Mouse (Mus musculus) heart, embryonic 11.5 days (tissue): ENCODE data around the gene 1110032F04Rik. TPM values are rescaled to one million over a fixed set of nuclear protein-coding genes. Genes with fewer than 3 reads are reported as not detected.

Experiments used
- ATAC-seq: fragments of 200-750 bp; cut with Nextera tagmentation; replicated peaks from 2 replicates; pipeline ENCODE4 v1.8.0; 2017; ENCODE audit warnings: moderate library complexity; ENCODE audit not compliant: insufficient number of reproducible peaks, low FRiP score, low TSS enrichment
- H3K27ac ChIP-seq: fragments of 300-500 bp; sonication (generic); 2 replicates; pipeline ENCODE4 v1.5.1; 2014; ENCODE audit warnings: mild to moderate bottlenecking, low read depth, low read length
- H3K27me3 ChIP-seq: fragments of 300-500 bp; sonication (generic); 2 replicates; pipeline ENCODE4 v1.6.1; 2014; ENCODE audit warnings: mild to moderate bottlenecking, low read length, mixed read lengths; ENCODE audit not compliant: control insufficient read depth, insufficient read depth
- H3K36me3 ChIP-seq: fragments of 300-500 bp; sonication (generic); 2 replicates; pipeline ENCODE4 v1.6.1; 2014; ENCODE audit warnings: mild to moderate bottlenecking, low read length, moderate library complexity, mixed read lengths; ENCODE audit not compliant: control insufficient read depth, insufficient read depth
- H3K4me1 ChIP-seq: fragments of 300-500 bp; sonication (generic); 2 replicates; pipeline ENCODE4 v1.6.1; 2014; ENCODE audit warnings: low read length; ENCODE audit not compliant: control insufficient read depth, insufficient read depth
- H3K4me2 ChIP-seq: fragments of 300-500 bp; sonication (generic); 2 replicates; pipeline ENCODE4 v1.6.1; 2014; ENCODE audit warnings: mild to moderate bottlenecking, moderate library complexity
- H3K4me3 ChIP-seq: fragments of 300-500 bp; sonication (generic); 2 replicates; pipeline ENCODE4 v1.5.1; 2014; ENCODE audit warnings: low read depth, low read length
- H3K9ac ChIP-seq: fragments of 300-500 bp; sonication (generic); 2 replicates; pipeline ENCODE4 v1.6.1; 2014; ENCODE audit warnings: mild to moderate bottlenecking, low read depth, low read length, moderate library complexity
- H3K9me3 ChIP-seq: fragments of 300-500 bp; sonication (generic); replicated peaks from 2 replicates; pipeline ENCODE4 v1.6.1; 2016; ENCODE audit warnings: low read length; ENCODE audit not compliant: control insufficient read depth
- WGBS: fragments of 180-500 bp; shearing (Covaris S2); extraction: QIAGEN DNeasy Blood & Tissue Kit; methylation state at CpG from one replicate; pipeline ENCODE4 v1.1.7; 2014; ENCODE audit not compliant: insufficient replicate concordance; 5-methylcytosine and 5-hydroxymethylcytosine counted together
- polyA plus RNA-seq: library from polyadenylated mRNA; unstranded; fragments of >200 nt; fragmentation: Nextera tagmentation; extraction: Ambion mirVana; gene quantifications from 2 replicates; pipeline ENCODE4 v1.2.1, GENCODE M21; 2014

The 1110032F04Rik gene
- 6.7 and 8.9 TPM in 2 replicates for polyA plus RNA-seq

- peak within 1 kb of the TSS; percentile 77 for H3K9ac ChIP-seq
- peak within 1 kb of the TSS; percentile 57; the same call in 1 of the 2 replicates for H3K27ac ChIP-seq
- H3K4me1 ChIP-seq, result peaks cover 11% of the 10 kb centered on the region
- H3K27me3 ChIP-seq, result peaks cover 8% of the 10 kb centered on the region; the same call in 1 of the 2 replicates
- peak within 1 kb of the TSS; percentile 99 for H3K4me2 ChIP-seq
- no peaks in the 10 kb centered on the region for H3K36me3 ChIP-seq
- under 1% methylated on average over 61 of the region's 62 CpGs for WGBS
- no peaks in the 10 kb centered on the region for H3K9me3 ChIP-seq
- peak within 1 kb of the TSS; percentile 78 for H3K4me3 ChIP-seq
- peak; percentile 39 for ATAC-seq
Observed at GRCm38 (mm10) chr3:68869211-68869690, at the start of gene 1110032F04Rik. TSS of gene 1110032F04Rik (plus strand) at chr3:68869586.

DNA sequence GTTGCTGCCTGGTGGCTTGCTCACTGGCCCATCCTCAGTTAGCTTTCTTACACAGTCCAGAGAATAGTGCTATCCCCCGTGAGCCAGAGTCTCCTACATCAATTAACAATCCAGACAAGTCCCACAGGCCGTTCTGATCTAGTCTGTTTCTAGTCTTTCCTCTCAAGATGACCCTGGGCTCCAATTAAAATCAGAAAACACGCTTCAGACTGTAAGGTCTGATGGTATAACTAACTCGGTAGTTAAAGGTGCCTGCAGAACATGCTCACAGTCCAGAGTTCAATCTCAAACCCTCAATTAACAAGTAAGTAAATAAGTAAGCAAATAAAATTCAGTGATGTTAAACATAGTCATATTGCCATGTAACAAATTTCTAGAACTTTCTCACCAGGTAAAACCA lies 48.0 kb upstream of the 1110032F04Rik start:
- no peak for ATAC-seq
- WGBS, result 69% methylated on average over 4 of the region's 4 CpGs
- H3K27ac ChIP-seq, result no peak overlapping the region

DNA sequence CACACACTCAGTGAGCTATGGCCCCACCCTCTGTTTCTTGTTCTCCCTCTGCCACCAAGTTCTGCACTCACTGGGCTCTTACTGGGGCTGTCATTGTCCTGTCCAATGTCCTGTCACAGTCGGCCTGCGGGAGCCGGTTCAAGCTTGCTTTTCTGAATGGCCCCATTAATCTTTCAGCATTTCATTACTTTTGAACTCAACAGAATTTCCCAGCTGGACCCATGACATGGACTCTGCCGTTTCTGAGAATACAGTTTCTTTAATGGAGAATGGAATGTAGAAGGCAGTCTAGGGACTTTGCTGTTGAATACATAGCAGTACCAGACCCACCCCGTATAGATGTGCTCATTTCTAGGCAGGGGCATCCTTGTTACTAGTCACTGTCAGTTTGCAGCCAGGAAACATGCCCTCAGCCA lies 47.5 kb upstream of the 1110032F04Rik start:
- Histone ChIP-seq H3K9ac (no peak overlapping the region), H3K27me3 (no peaks in the 10 kb centered on the region), H3K27ac (no peak overlapping the region), H3K9me3 (no peaks in the 10 kb centered on the region), H3K4me2 (no peak overlapping the region), H3K36me3 (no peaks in the 10 kb centered on the region), H3K4me3 (no peak overlapping the region), H3K4me1 (peaks cover 5% of the 10 kb centered on the region)
- no peak for ATAC-seq
- 50% methylated on average over 5 of the region's 5 CpGs for WGBS

More for the DNA sequence above, 48.0 kb upstream of the 1110032F04Rik start:
- no peak overlapping the region for H3K4me3 ChIP-seq
- H3K36me3 ChIP-seq, result no peaks in the 10 kb centered on the region
- no peak overlapping the region for H3K9ac ChIP-seq
- H3K9me3 ChIP-seq, result no peaks in the 10 kb centered on the region
- peaks cover 7% of the 10 kb centered on the region for H3K4me1 ChIP-seq
- no peak overlapping the region for H3K4me2 ChIP-seq
- H3K27me3 ChIP-seq, result no peaks in the 10 kb centered on the region

DNA sequence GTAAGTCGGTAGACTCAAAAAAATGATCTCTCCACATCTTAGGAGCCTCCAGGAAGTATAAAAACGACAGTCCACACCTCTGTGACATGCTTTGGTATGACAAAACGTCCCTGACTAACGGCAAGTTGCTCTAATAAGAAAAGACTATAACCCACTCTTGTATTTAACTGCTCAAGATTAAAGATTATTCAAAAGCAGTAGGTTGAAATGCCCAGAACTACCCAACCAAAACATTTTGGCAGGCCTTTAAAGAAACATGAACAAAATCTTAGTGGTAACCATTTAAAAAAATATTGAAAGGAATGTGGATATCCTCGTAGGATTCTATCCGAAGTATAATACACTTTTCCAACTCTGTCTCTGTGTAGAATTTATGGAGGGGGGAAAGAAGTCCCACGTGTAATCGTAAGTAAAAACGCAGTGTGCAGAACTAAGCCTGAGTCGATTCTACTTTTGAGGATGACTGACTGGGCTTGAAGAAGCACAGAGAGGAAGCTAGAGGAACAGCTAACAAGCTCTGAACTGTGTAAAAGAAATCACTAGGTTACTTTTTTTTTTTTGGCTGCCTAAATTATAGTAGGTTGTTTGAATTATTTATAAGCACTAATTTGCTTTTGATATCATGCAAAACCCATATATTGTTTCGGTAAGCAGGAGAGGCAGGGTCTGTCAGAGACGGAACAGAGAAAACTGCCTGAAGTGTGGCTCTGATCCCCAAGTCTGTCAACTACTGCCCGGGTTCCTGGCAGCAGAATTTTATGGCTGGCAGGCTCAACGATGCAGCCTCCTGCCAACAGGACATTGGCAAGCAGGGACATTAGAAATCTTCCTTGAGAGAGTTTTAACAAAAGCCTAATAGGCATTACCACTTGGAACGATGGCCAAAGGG lies 45.3 kb upstream of the 1110032F04Rik start:
- Histone ChIP-seq H3K9ac (no peak overlapping the region), H3K4me1 (no peaks in the 10 kb centered on the region; the same call in 1 of the 2 replicates), H3K27me3 (no peaks in the 10 kb centered on the region), H3K36me3 (no peaks in the 10 kb centered on the region), H3K4me2 (no peak overlapping the region), H3K9me3 (no peaks in the 10 kb centered on the region), H3K4me3 (no peak overlapping the region), H3K27ac (no peak overlapping the region)
- ATAC-seq, result no peak
- WGBS, result 81% methylated on average over 15 of the region's 15 CpGs

GRCm38 (mm10) chr3:68824765-68825090 lies 44.7 kb upstream of the 1110032F04Rik start:
- WGBS, result 40% methylated on average over 2 of the region's 2 CpGs

GRCm38 (mm10) chr3:68825151-68825550 lies 44.2 kb upstream of the 1110032F04Rik start:
- H3K36me3 ChIP-seq, result no peaks in the 10 kb centered on the region
- no peak overlapping the region for H3K9ac ChIP-seq
- no peak overlapping the region for H3K27ac ChIP-seq
- H3K4me3 ChIP-seq, result no peak overlapping the region
- ATAC-seq, result no peak
- H3K9me3 ChIP-seq, result no peaks in the 10 kb centered on the region
- no peaks in the 10 kb centered on the region for H3K27me3 ChIP-seq
- no peaks in the 10 kb centered on the region; the same call in 1 of the 2 replicates for H3K4me1 ChIP-seq
- WGBS, result 73% methylated on average over 8 of the region's 8 CpGs
- no peak overlapping the region for H3K4me2 ChIP-seq

More at GRCm38 (mm10) chr3:68824765-68825090, 44.7 kb upstream of the 1110032F04Rik start:
- Histone ChIP-seq H3K4me1 (no peaks in the 10 kb centered on the region; the same call in 1 of the 2 replicates), H3K9ac (no peak overlapping the region), H3K27me3 (no peaks in the 10 kb centered on the region), H3K36me3 (no peaks in the 10 kb centered on the region), H3K9me3 (no peaks in the 10 kb centered on the region), H3K4me2 (no peak overlapping the region), H3K4me3 (no peak overlapping the region), H3K27ac (no peak overlapping the region)
- no peak for ATAC-seq

- no peak for ATAC-seq
- H3K9ac ChIP-seq, result no peak overlapping the region
- no peak overlapping the region for H3K4me3 ChIP-seq
- WGBS, result 89% methylated on average over 5 of the region's 5 CpGs
- no peaks in the 10 kb centered on the region for H3K27me3 ChIP-seq
- H3K4me2 ChIP-seq, result no peak overlapping the region
- no peak overlapping the region for H3K27ac ChIP-seq
- H3K9me3 ChIP-seq, result no peaks in the 10 kb centered on the region
- no peaks in the 10 kb centered on the region; the same call in 1 of the 2 replicates for H3K4me1 ChIP-seq
- H3K36me3 ChIP-seq, result no peaks in the 10 kb centered on the region
Observed at GRCm38 (mm10) chr3:68827671-68828070, 41.7 kb upstream of the 1110032F04Rik start.

GRCm38 (mm10) chr3:68829944-68830343 lies 39.4 kb upstream of the 1110032F04Rik start:
- Histone ChIP-seq H3K4me1 (no peaks in the 10 kb centered on the region; the same call in 1 of the 2 replicates), H3K9ac (no peak overlapping the region), H3K27ac (no peak overlapping the region), H3K27me3 (no peaks in the 10 kb centered on the region), H3K4me3 (no peak overlapping the region), H3K4me2 (no peak overlapping the region), H3K9me3 (no peaks in the 10 kb centered on the region), H3K36me3 (no peaks in the 10 kb centered on the region)
- no peak for ATAC-seq
- WGBS, result 71% methylated on average over 3 of the region's 3 CpGs
